Mouse (Mus musculus): ENCODE measurements around the gene Dnase1l3. TPM values are rescaled to one million over a fixed set of nuclear protein-coding genes. Genes with fewer than 3 reads are reported as not detected.

Dnase1l3 gene
- polyA plus RNA-seq, 1 experiment from 2014 or later = 0.08 TPM

GRCm38 (mm10) chr14:8030535-8030934, 36.2 kb upstream of the Dnase1l3 start:
- Histone ChIP-seq H3K9me3 (replicated peaks) (no peaks in the 10 kb centered on the region), H3K4me3 (replicated peaks) (no peak overlapping the region), H3K4me2 (no peak overlapping the region), H3K4me1 (no peaks in the 10 kb centered on the region), H3K9ac (replicated peaks) (no peak overlapping the region), H3K27me3 (replicated peaks) (no peaks in the 10 kb centered on the region), H3K27ac (replicated peaks) (0 out of 2 replicates have a peak overlapping the region, but pooled peaks have one; percentile 3), H3K36me3 (peaks cover 7% of the 10 kb centered on the region; the same call in 1 of the 2 replicates)
- 26% methylated on average over 4 of the region's 4 CpGs for WGBS
- ATAC-seq (ENCODE audit: low FRiP score) = no peak

GRCm38 (mm10) chr14:8029752-8030151, 35.4 kb upstream of the Dnase1l3 start:
- Histone ChIP-seq H3K4me2 (no peak overlapping the region), H3K4me1 (no peaks in the 10 kb centered on the region), H3K9me3 (replicated peaks) (no peaks in the 10 kb centered on the region), H3K27ac (replicated peaks) (no peak overlapping the region), H3K27me3 (replicated peaks) (no peaks in the 10 kb centered on the region), H3K4me3 (replicated peaks) (no peak overlapping the region), H3K36me3 (peaks cover 7% of the 10 kb centered on the region; the same call in 1 of the 2 replicates), H3K9ac (replicated peaks) (no peak overlapping the region)
- 97% methylated on average over 1 of the region's 1 CpGs for WGBS
- ATAC-seq (ENCODE audit: low FRiP score) = no peak

GRCm38 (mm10) chr14:8028086-8028485, 33.7 kb upstream of the Dnase1l3 start:
- Histone ChIP-seq H3K4me1 (no peaks in the 10 kb centered on the region), H3K4me3 (replicated peaks) (no peak overlapping the region), H3K9me3 (replicated peaks) (no peaks in the 10 kb centered on the region), H3K4me2 (no peak overlapping the region), H3K27me3 (replicated peaks) (no peaks in the 10 kb centered on the region), H3K27ac (replicated peaks) (no peak overlapping the region), H3K36me3 (peaks cover 7% of the 10 kb centered on the region; the same call in 1 of the 2 replicates), H3K9ac (replicated peaks) (no peak overlapping the region)
- 95% methylated on average over 5 of the region's 5 CpGs for WGBS
- no peak for ATAC-seq (ENCODE audit: low FRiP score)

- H3K4me3 ChIP-seq (replicated peaks) = no peak overlapping the region
- H3K9me3 ChIP-seq (replicated peaks) = no peaks in the 10 kb centered on the region
- ATAC-seq (ENCODE audit: low FRiP score) = no peak
- no peak overlapping the region for H3K27ac ChIP-seq (replicated peaks)
- no peaks in the 10 kb centered on the region for H3K27me3 ChIP-seq (replicated peaks)
- no peaks in the 10 kb centered on the region for H3K4me1 ChIP-seq
- no peak overlapping the region for H3K4me2 ChIP-seq
- 84% methylated on average over 10 of the region's 10 CpGs for WGBS
- H3K9ac ChIP-seq (replicated peaks) = no peak overlapping the region
- peaks cover 7% of the 10 kb centered on the region; the same call in 1 of the 2 replicates for H3K36me3 ChIP-seq
These were observed 32.6 kb upstream of the Dnase1l3 start for GRCm38 (mm10) chr14:8026769-8027531.

- Histone ChIP-seq H3K9ac (replicated peaks) (no peak overlapping the region), H3K36me3 (peaks cover 7% of the 10 kb centered on the region; the same call in 1 of the 2 replicates), H3K4me1 (no peaks in the 10 kb centered on the region), H3K4me2 (no peak overlapping the region), H3K27ac (replicated peaks) (no peak overlapping the region), H3K9me3 (replicated peaks) (no peaks in the 10 kb centered on the region), H3K4me3 (replicated peaks) (no peak overlapping the region), H3K27me3 (replicated peaks) (no peaks in the 10 kb centered on the region)
- WGBS = 93% methylated on average over 10 of the region's 10 CpGs
- ATAC-seq (ENCODE audit: low FRiP score) = no peak
These were observed 30.6 kb upstream of the Dnase1l3 start for GRCm38 (mm10) chr14:8024936-8025335.

- peaks cover 7% of the 10 kb centered on the region; the same call in 1 of the 2 replicates for H3K36me3 ChIP-seq
- no peaks in the 10 kb centered on the region for H3K27me3 ChIP-seq (replicated peaks)
- no peaks in the 10 kb centered on the region for H3K9me3 ChIP-seq (replicated peaks)
- WGBS = 54% methylated on average over 6 of the region's 6 CpGs
- H3K9ac ChIP-seq (replicated peaks) = no peak overlapping the region
- no peak overlapping the region for H3K4me3 ChIP-seq (replicated peaks)
- H3K4me1 ChIP-seq = no peaks in the 10 kb centered on the region
- ATAC-seq (ENCODE audit: low FRiP score) = no peak
- H3K27ac ChIP-seq (replicated peaks) = no peak overlapping the region
- H3K4me2 ChIP-seq = no peak overlapping the region
These were observed 30.1 kb upstream of the Dnase1l3 start for GRCm38 (mm10) chr14:8024469-8024868.

- Histone ChIP-seq H3K4me3 (replicated peaks) (no peak overlapping the region), H3K27me3 (replicated peaks) (no peaks in the 10 kb centered on the region), H3K9me3 (replicated peaks) (no peaks in the 10 kb centered on the region), H3K9ac (replicated peaks) (no peak overlapping the region), H3K4me1 (no peaks in the 10 kb centered on the region), H3K27ac (replicated peaks) (no peak overlapping the region), H3K36me3 (no peaks in the 10 kb centered on the region), H3K4me2 (no peak overlapping the region)
- 92% methylated on average over 7 of the region's 7 CpGs for WGBS
- no peak for ATAC-seq (ENCODE audit: low FRiP score)
These were observed 26.2 kb upstream of the Dnase1l3 start for GRCm38 (mm10) chr14:8020546-8020945.

GRCm38 (mm10) chr14:8020011-8020410, 25.6 kb upstream of the Dnase1l3 start:
- Histone ChIP-seq H3K9me3 (replicated peaks) (no peaks in the 10 kb centered on the region), H3K4me1 (no peaks in the 10 kb centered on the region), H3K4me2 (no peak overlapping the region), H3K9ac (replicated peaks) (no peak overlapping the region), H3K4me3 (replicated peaks) (no peak overlapping the region), H3K27me3 (replicated peaks) (no peaks in the 10 kb centered on the region), H3K36me3 (no peaks in the 10 kb centered on the region), H3K27ac (replicated peaks) (no peak overlapping the region)
- ATAC-seq (ENCODE audit: low FRiP score) = no peak
- WGBS = 100% methylated on average over 1 of the region's 1 CpGs

GRCm38 (mm10) chr14:8016951-8017350, 22.6 kb upstream of the Dnase1l3 start:
- no peaks in the 10 kb centered on the region for H3K9me3 ChIP-seq (replicated peaks)
- H3K36me3 ChIP-seq = no peaks in the 10 kb centered on the region
- no peak overlapping the region for H3K4me2 ChIP-seq
- H3K27ac ChIP-seq (replicated peaks) = no peak overlapping the region
- H3K4me1 ChIP-seq = no peaks in the 10 kb centered on the region
- ATAC-seq (ENCODE audit: low FRiP score) = no peak
- 93% methylated on average over 1 of the region's 1 CpGs for WGBS
- no peak overlapping the region for H3K9ac ChIP-seq (replicated peaks)
- no peaks in the 10 kb centered on the region for H3K27me3 ChIP-seq (replicated peaks)
- no peak overlapping the region for H3K4me3 ChIP-seq (replicated peaks)

GRCm38 (mm10) chr14:8016276-8016675, 21.9 kb upstream of the Dnase1l3 start:
- WGBS = 90% methylated on average over 6 of the region's 6 CpGs
- ATAC-seq (ENCODE audit: low FRiP score) = no peak
- no peaks in the 10 kb centered on the region for H3K9me3 ChIP-seq (replicated peaks)
- no peaks in the 10 kb centered on the region for H3K36me3 ChIP-seq
- no peak overlapping the region for H3K9ac ChIP-seq (replicated peaks)
- no peaks in the 10 kb centered on the region for H3K4me1 ChIP-seq
- no peak overlapping the region for H3K27ac ChIP-seq (replicated peaks)
- H3K4me3 ChIP-seq (replicated peaks) = no peak overlapping the region
- no peak overlapping the region for H3K4me2 ChIP-seq
- no peaks in the 10 kb centered on the region for H3K27me3 ChIP-seq (replicated peaks)

- no peak overlapping the region for H3K4me3 ChIP-seq (replicated peaks)
- no peaks in the 10 kb centered on the region for H3K4me1 ChIP-seq
- ATAC-seq (ENCODE audit: low FRiP score) = no peak
- no peak overlapping the region for H3K4me2 ChIP-seq
- H3K9ac ChIP-seq (replicated peaks) = no peak overlapping the region
- no peaks in the 10 kb centered on the region for H3K36me3 ChIP-seq
- H3K9me3 ChIP-seq (replicated peaks) = no peaks in the 10 kb centered on the region
- 95% methylated on average over 6 of the region's 6 CpGs for WGBS
- no peaks in the 10 kb centered on the region for H3K27me3 ChIP-seq (replicated peaks)
- H3K27ac ChIP-seq (replicated peaks) = no peak overlapping the region
These were observed 21.4 kb upstream of the Dnase1l3 start for GRCm38 (mm10) chr14:8015756-8016155.

- Histone ChIP-seq H3K4me3 (replicated peaks) (no peak overlapping the region), H3K4me1 (peaks cover 8% of the 10 kb centered on the region; the same call in 1 of the 2 replicates), H3K27me3 (replicated peaks) (no peaks in the 10 kb centered on the region), H3K9me3 (replicated peaks) (no peaks in the 10 kb centered on the region), H3K9ac (replicated peaks) (no peak overlapping the region), H3K36me3 (no peaks in the 10 kb centered on the region), H3K27ac (replicated peaks) (no peak overlapping the region), H3K4me2 (no peak overlapping the region)
- WGBS = 83% methylated on average over 6 of the region's 6 CpGs
- no peak for ATAC-seq (ENCODE audit: low FRiP score)
These were observed 17.6 kb upstream of the Dnase1l3 start for GRCm38 (mm10) chr14:8011938-8012337.

Measured in neural tube, embryonic 15.5 days (tissue).